In genomic region chr5:139405478-139405877, GRCm38 (mm10) we compare ENCODE assay signal across 1 mouse cellular context.
TF ChIP-seq lines count a peak whose summit lies in the region.

No protein-coding gene starts in this region.

TF ChIP-seq in ES-E14, 5 proteins besides CTCF, POLR2A, EP300 and RAD21:
- TF ChIP-seq ZC3H11A (IDR thresholded peaks at IDR 0.05; ENCODE audit: borderline replicate concordance, low read depth, low read length) (no peak), ZNF384 (IDR thresholded peaks at IDR 0.05; ENCODE audit: low read depth, low read length) (no peak), CHD2 (IDR thresholded peaks at IDR 0.05; ENCODE audit: low read depth, low read length) (no peak), HCFC1 (IDR thresholded peaks at IDR 0.05; ENCODE audit: borderline replicate concordance, insufficient read depth, low read length) (no peak), MAFK (IDR thresholded peaks at IDR 0.05; ENCODE audit: insufficient read depth, low read depth, low read length) (no peak)
TF ChIP-seq in ES-E14: peak in this region for 0.
